Mouse (Mus musculus) MN1 (cell line): ENCODE measurements around the gene Mgat5b.

Source experiments
- DNase-seq: peaks from one replicate; pipeline ENCODE4 v3.0.0-alpha.2; 2016; ENCODE audit warnings: low spot score

Gene Mgat5b

DNA sequence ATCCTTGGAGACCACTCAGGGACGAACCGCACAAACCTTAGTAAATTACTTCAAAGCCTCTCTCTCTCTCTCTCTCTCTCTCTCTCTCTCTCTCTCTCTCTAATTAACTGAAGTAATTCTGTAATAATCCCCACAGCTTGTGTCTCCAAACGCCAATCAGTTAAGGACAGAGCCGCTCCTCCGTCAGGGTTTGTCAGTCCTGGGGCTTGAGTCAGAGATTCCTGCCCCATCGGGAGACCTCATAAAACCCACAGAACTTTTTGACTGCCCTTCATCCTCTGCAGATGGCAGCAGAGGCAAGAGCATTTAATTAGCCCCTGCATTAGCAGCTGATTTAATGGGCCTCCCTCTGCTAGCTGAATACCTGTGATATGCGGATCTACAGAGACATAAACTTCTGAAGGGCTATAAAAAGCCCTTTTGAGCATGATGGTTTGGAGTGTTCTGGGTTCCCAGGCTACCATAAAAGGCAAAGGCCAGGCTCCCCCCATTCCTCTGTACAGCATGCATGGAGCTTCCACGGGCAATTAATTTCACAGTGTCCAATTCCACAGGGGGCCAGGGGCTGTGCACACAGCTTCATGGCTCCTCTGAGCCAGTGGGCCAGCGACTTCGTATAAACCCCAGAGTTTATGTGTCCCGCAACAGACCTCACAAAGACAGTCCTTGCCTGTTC lies 117.1 kb downstream of the Mgat5b start:
- no peak for DNase-seq
